Comparison of ENCODE assay signal across 8 mouse cellular contexts in the genomic region with DNA sequence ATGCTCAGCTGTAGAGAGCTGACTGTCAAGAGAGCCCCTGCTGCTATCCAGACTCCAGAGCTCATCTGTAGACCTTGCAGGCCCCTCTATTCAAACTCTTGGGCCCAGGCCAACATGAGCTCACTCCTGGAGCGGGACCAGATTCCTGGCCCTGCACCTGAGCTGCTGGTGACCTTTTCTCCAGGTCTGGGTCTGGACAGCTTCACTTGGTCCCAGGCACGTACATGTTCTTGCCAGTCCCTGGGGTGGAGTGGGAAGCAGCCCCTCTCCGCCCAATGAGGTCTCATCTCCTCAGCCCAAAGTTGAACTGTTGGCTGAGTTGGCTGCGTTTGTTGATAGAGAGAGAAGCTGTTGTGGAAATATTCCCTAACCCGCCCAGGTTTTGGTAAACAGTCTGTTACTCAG. TPM values are rescaled to one million over a fixed set of nuclear protein-coding genes. Genes with fewer than 3 reads are reported as not detected.
DNase-seq lines count a peak whose midpoint lies in the region; ATAC-seq and TF ChIP-seq lines count a peak whose summit lies in the region.

No protein-coding gene starts in this region.

- peaks cover 46% of the 10 kb centered on the region for H3K4me1 ChIP-seq in hindbrain, postnatal 0 days (ENCODE audit: insufficient read depth, low read length)
- peaks cover 18% of the 10 kb centered on the region for H3K4me1 ChIP-seq in midbrain, postnatal 0 days (ENCODE audit: insufficient read depth, low read length)

- no peaks in the 10 kb centered on the region for H3K36me3 ChIP-seq in hindbrain, postnatal 0 days (ENCODE audit: insufficient read depth, low read length)
- no peaks in the 10 kb centered on the region for H3K36me3 ChIP-seq in midbrain, postnatal 0 days (ENCODE audit: insufficient read depth, low read length)

- 59% methylated on average over 5 of the region's 5 CpGs for WGBS in hindbrain, postnatal 0 days
- 89% methylated on average over 5 of the region's 5 CpGs for WGBS in midbrain, postnatal 0 days

- no peak for TF ChIP-seq CTCF in hindbrain, postnatal 0 days (IDR thresholded peaks at IDR 0.05; ENCODE audit: low read depth)
- TF ChIP-seq CTCF in midbrain, postnatal 0 days (IDR thresholded peaks at IDR 0.05) = no peak

- no peaks in the 10 kb centered on the region for H3K27me3 ChIP-seq in hindbrain, postnatal 0 days (ENCODE audit: insufficient read depth, low read length)
- no peaks in the 10 kb centered on the region for H3K27me3 ChIP-seq in midbrain, postnatal 0 days (ENCODE audit: insufficient read depth, low read length)

- no peak for ATAC-seq in hindbrain, postnatal 0 days
- ATAC-seq in midbrain, postnatal 0 days (ENCODE audit: low FRiP score) = no peak

- no peak overlapping the region for H3K9ac ChIP-seq in hindbrain, postnatal 0 days (replicated peaks; ENCODE audit: low read length)
- H3K9ac ChIP-seq in midbrain, postnatal 0 days (replicated peaks; ENCODE audit: low read length, poor library complexity, severe bottlenecking) = no peak overlapping the region

- no peak overlapping the region for H3K4me2 ChIP-seq in hindbrain, postnatal 0 days (ENCODE audit: low read depth, low read length)
- H3K4me2 ChIP-seq in midbrain, postnatal 0 days (ENCODE audit: low read depth, low read length, poor library complexity, severe bottlenecking) = no peak overlapping the region

- H3K4me3 ChIP-seq in hindbrain, postnatal 0 days (ENCODE audit: low read length) = no peak overlapping the region
- H3K4me3 ChIP-seq in midbrain, postnatal 0 days (ENCODE audit: low read depth, low read length) = no peak overlapping the region

- peak overlapping the region; percentile 89; the same call in 1 of the 2 replicates for H3K27ac ChIP-seq in hindbrain, postnatal 0 days
- peak overlapping the region; percentile 38; the same call in 1 of the 2 replicates for H3K27ac ChIP-seq in midbrain, postnatal 0 days (ENCODE audit: low read depth, low read length)

- DNase-seq in adrenal gland, postnatal 10 days = peak; percentile 73
- DNase-seq in adrenal gland, adult 8-10 months = no peak
- peak; percentile 89 for DNase-seq in MN1 (ENCODE audit: low spot score)
- peak; percentile 64 for DNase-seq in gastrocnemius, postnatal 10 days
- peak; percentile 37 for DNase-seq in hindbrain, postnatal 0 days (ENCODE audit: low spot score)
- DNase-seq in midbrain, postnatal 0 days (ENCODE audit: low spot score) = peak; percentile 51
- DNase-seq in frontal cortex, postnatal 10 days (ENCODE audit: low spot score in 2 of 2) = no peak
- no peak for DNase-seq in left cerebral cortex, adult 9 months (ENCODE audit: low spot score in 2 of 2)

- no peaks in the 10 kb centered on the region for H3K9me3 ChIP-seq in hindbrain, postnatal 0 days (ENCODE audit: low read length)
- no peaks in the 10 kb centered on the region for H3K9me3 ChIP-seq in midbrain, postnatal 0 days (ENCODE audit: low read length)

RNA-seq across cellular contexts. Expression of a gene that starts 45.3 kb away (rescaled TPM):
- 100 to 1,000 TPM; 175 to 192 TPM for total RNA-seq in adrenal gland, postnatal 10 days (2021)
- total RNA-seq in adrenal gland, adult 8-10 months (2022) = 100 to 1,000 TPM; 140 to 223 (median 182) TPM
- 100 to 1,000 TPM; 121 to 133 TPM for total RNA-seq in gastrocnemius, postnatal 10 days (2021)
- 29.0 and 48.7 TPM in 2 replicates for total RNA-seq in hindbrain, postnatal 0 days (2014; rRNA removed)
- 66.4 and 67.1 TPM in 2 replicates for polyA plus RNA-seq in hindbrain, postnatal 0 days (2015; fragmentation: Nextera tagmentation; extraction: Ambion mirVana)
- total RNA-seq in midbrain, postnatal 0 days (2014; rRNA removed) = 29.4 and 35.5 TPM in 2 replicates
- 63.0 and 63.2 TPM in 2 replicates for polyA plus RNA-seq in midbrain, postnatal 0 days (2015; fragmentation: Nextera tagmentation; extraction: Ambion mirVana)

Comparison
In these comparisons a context has a peak if more than half of its experiments do, and no peak if none do; other contexts are left out.
1. DNase-seq: peak in adrenal gland, postnatal 10 days (single experiment), MN1 (single experiment), gastrocnemius, postnatal 10 days (single experiment), hindbrain, postnatal 0 days (single experiment) and midbrain, postnatal 0 days (single experiment); none in adrenal gland, adult 8-10 months (single experiment), frontal cortex, postnatal 10 days (0 of 2) and left cerebral cortex, adult 9 months (0 of 2).